Mouse (Mus musculus) heart, postnatal 0 days (tissue): ENCODE data around the gene Trip12. TPM values are rescaled to one million over a fixed set of nuclear protein-coding genes. Genes with fewer than 3 reads are reported as not detected.
A peak's percentile ranks its signal among the peaks of the same experiment; 100 is the strongest.

Experiments
- ATAC-seq: fragments of 200-750 bp; cut with Nextera tagmentation; 2 replicates; pipeline ENCODE4 v1.8.0; 2017; ENCODE audit warnings: low read depth, moderate number of reproducible peaks, moderate library complexity; ENCODE audit not compliant: insufficient read depth
- DNase-seq: peaks from one replicate; pipeline ENCODE4 v3.0.0-alpha.2; 2016; ENCODE audit warnings: low spot score
- H3K27ac ChIP-seq: fragments of 300-500 bp; sonication (generic); 2 replicates; pipeline ENCODE4 v1.5.1; 2014; ENCODE audit warnings: low read depth, mild to moderate bottlenecking
- H3K27me3 ChIP-seq: fragments of 300-500 bp; sonication (generic); 2 replicates; pipeline ENCODE4 v1.6.1; 2014; ENCODE audit warnings: low read length, mixed read lengths; ENCODE audit not compliant: control insufficient read depth, insufficient read depth
- H3K36me3 ChIP-seq: fragments of 300-500 bp; sonication (generic); replicated peaks from 2 replicates; pipeline ENCODE4 v1.6.1; 2014; ENCODE audit warnings: low read length, mixed read lengths; ENCODE audit not compliant: control insufficient read depth, insufficient read depth
- H3K4me1 ChIP-seq: fragments of 300-500 bp; sonication (generic); 2 replicates; pipeline ENCODE4 v1.6.1; 2014; ENCODE audit warnings: antibody characterized with exemption; ENCODE audit not compliant: control insufficient read depth, insufficient read depth
- H3K4me2 ChIP-seq: fragments of 300-500 bp; sonication (generic); 2 replicates; pipeline ENCODE4 v1.6.1; 2014; ENCODE audit warnings: low read depth, mild to moderate bottlenecking, low read length, moderate library complexity
- H3K4me3 ChIP-seq: fragments of 300-500 bp; sonication (generic); 2 replicates; pipeline ENCODE4 v1.5.1; 2014; ENCODE audit warnings: low read depth, low read length
- H3K9ac ChIP-seq: fragments of 300-500 bp; sonication (generic); replicated peaks from 2 replicates; pipeline ENCODE4 v1.6.1; 2014; ENCODE audit warnings: low read depth, low read length, mixed read lengths
- H3K9me3 ChIP-seq: fragments of 300-500 bp; sonication (generic); replicated peaks from 2 replicates; pipeline ENCODE4 v1.6.1; 2016; ENCODE audit warnings: low read length; ENCODE audit not compliant: control insufficient read depth
- CTCF ChIP-seq: IDR thresholded peaks from 2 replicates; pipeline ENCODE4 v1.5.1; 2016; ENCODE audit warnings: antibody characterized with exemption, control low read depth, low read depth
- EP300 ChIP-seq: IDR thresholded peaks from 2 replicates; pipeline ENCODE4 v1.6.1; 2016; ENCODE audit warnings: antibody characterized with exemption, low read depth
- WGBS: fragments of 180-500 bp; shearing (Covaris S2); extraction: QIAGEN DNeasy Blood & Tissue Kit; methylation state at CpG from one replicate; pipeline ENCODE4 v1.1.7; 2014; 5-methylcytosine and 5-hydroxymethylcytosine counted together
- polyA plus RNA-seq: library from polyadenylated mRNA; unstranded; fragments of >200 nt; fragmentation: Nextera tagmentation; extraction: Ambion mirVana; gene quantifications from 2 replicates; pipeline ENCODE4 v1.2.1, GENCODE M21; 2015
- total RNA-seq: library from RNA; depleted of rRNA; stranded (reverse); fragments of >200 nt; gene quantifications from 2 replicates; pipeline ENCODE4 v1.2.3, GENCODE M21; 2014; ENCODE audit warnings: low replicate concordance

The Trip12 gene
- total and polyA plus RNA-seq, 2 experiments from 2014 or later: 31.5 to 93.7 TPM

GRCm38 (mm10) chr1:84843366-84843765, 3.0 kb upstream of the Trip12 start:
- no peak overlapping the region for H3K27ac ChIP-seq
- DNase-seq: no peak
- H3K27me3 ChIP-seq: no peaks in the 10 kb centered on the region
- H3K9ac ChIP-seq: no peak overlapping the region
- peaks cover 4% of the 10 kb centered on the region; the same call in 1 of the 2 replicates for H3K4me1 ChIP-seq
- no peak overlapping the region for H3K4me2 ChIP-seq
- no peaks in the 10 kb centered on the region for H3K36me3 ChIP-seq
- no peak for TF ChIP-seq EP300
- no peak for TF ChIP-seq CTCF
- no peak for ATAC-seq
- WGBS: 88% methylated on average over 2 of the region's 2 CpGs
- H3K9me3 ChIP-seq: no peaks in the 10 kb centered on the region
- H3K4me3 ChIP-seq: no peak overlapping the region

- TF ChIP-seq CTCF: no peak
- TF ChIP-seq EP300: no peak
- ATAC-seq (no peak), DNase-seq (no peak)
- H3K4me3 ChIP-seq: peak overlapping the region; percentile 97; the same call in 1 of the 2 replicates
- no peak overlapping the region for H3K27ac ChIP-seq
- no peaks in the 10 kb centered on the region for H3K36me3 ChIP-seq
- peak overlapping the region; percentile 85 for H3K4me2 ChIP-seq
- H3K4me1 ChIP-seq: peaks cover 4% of the 10 kb centered on the region; the same call in 1 of the 2 replicates
- 72% methylated on average over 3 of the region's 3 CpGs for WGBS
- no peak overlapping the region for H3K9ac ChIP-seq
- no peaks in the 10 kb centered on the region for H3K27me3 ChIP-seq
- H3K9me3 ChIP-seq: no peaks in the 10 kb centered on the region
These were observed 745 bp upstream of the Trip12 start for GRCm38 (mm10) chr1:84841061-84841460.

GRCm38 (mm10) chr1:84839309-84840017, 853 bp downstream of the Trip12 start, which contains the start of gene Fbxo36:
Fbxo36 (plus strand) TSS chr1:84839841.
- TF ChIP-seq EP300: peak; percentile 71; the same call in 1 of the 2 replicates
- TF ChIP-seq CTCF: no peak
- H3K4me2 ChIP-seq: peak within 1 kb of the TSS; percentile 85
- WGBS: 1% methylated on average over 54 of the region's 54 CpGs
- H3K27ac ChIP-seq: peak within 1 kb of the TSS; percentile 98
- H3K9me3 ChIP-seq: no peaks in the 10 kb centered on the region
- DNase-seq: peak; percentile 98
- H3K27me3 ChIP-seq: no peaks in the 10 kb centered on the region
- peak; percentile 90 for ATAC-seq
- H3K36me3 ChIP-seq: no peaks in the 10 kb centered on the region
- H3K4me3 ChIP-seq: peak within 1 kb of the TSS; percentile 97
- H3K9ac ChIP-seq: peak within 1 kb of the TSS; percentile 95
- H3K4me1 ChIP-seq: peaks cover 4% of the 10 kb centered on the region; the same call in 1 of the 2 replicates

- peak overlapping the region; percentile 95 for H3K9ac ChIP-seq
- peak overlapping the region; percentile 98 for H3K27ac ChIP-seq
- TF ChIP-seq CTCF (no peak), EP300 (no peak)
- peak overlapping the region; percentile 97 for H3K4me3 ChIP-seq
- peaks cover 4% of the 10 kb centered on the region; the same call in 1 of the 2 replicates for H3K4me1 ChIP-seq
- H3K27me3 ChIP-seq: no peaks in the 10 kb centered on the region
- peak overlapping the region; percentile 85 for H3K4me2 ChIP-seq
- DNase-seq: peak; percentile 37
- no peaks in the 10 kb centered on the region for H3K9me3 ChIP-seq
- ATAC-seq: peak; percentile 40
- under 1% methylated on average over 31 of the region's 44 CpGs for WGBS
- H3K36me3 ChIP-seq: no peaks in the 10 kb centered on the region
These were observed 1.6 kb downstream of the Trip12 start for GRCm38 (mm10) chr1:84838621-84839151.

GRCm38 (mm10) chr1:84838156-84838555, 2.2 kb downstream of the Trip12 start:
- no peaks in the 10 kb centered on the region for H3K9me3 ChIP-seq
- ATAC-seq: no peak
- no peak for TF ChIP-seq EP300
- TF ChIP-seq CTCF: no peak

More at GRCm38 (mm10) chr1:84838156-84838555, 2.2 kb downstream of the Trip12 start:
- peak overlapping the region; percentile 95 for H3K9ac ChIP-seq
- H3K4me1 ChIP-seq: peaks cover 4% of the 10 kb centered on the region; the same call in 1 of the 2 replicates
- H3K27me3 ChIP-seq: no peaks in the 10 kb centered on the region
- peak overlapping the region; percentile 98 for H3K27ac ChIP-seq
- WGBS: under 1% methylated on average over 21 of the region's 22 CpGs
- H3K36me3 ChIP-seq: peaks cover 2% of the 10 kb centered on the region; the same call in 1 of the 2 replicates
- peak overlapping the region; percentile 85 for H3K4me2 ChIP-seq
- peak overlapping the region; percentile 97 for H3K4me3 ChIP-seq
- DNase-seq: peak; percentile 9
